Mouse (Mus musculus) bone marrow macrophage, adult 2 months (primary cell): ENCODE measurements around the gene 1500015O10Rik.

Experiments
- CTCF ChIP-seq: IDR thresholded peaks from 2 replicates; pipeline ENCODE4 v1.5.1; 2012; ENCODE audit warnings: low read depth, mild to moderate bottlenecking, low read length, moderate library complexity
- POLR2A ChIP-seq: IDR thresholded peaks from 2 replicates; pipeline ENCODE4 v1.6.1; 2012; ENCODE audit warnings: mild to moderate bottlenecking, low read depth, low read length, borderline replicate concordance

DNA sequence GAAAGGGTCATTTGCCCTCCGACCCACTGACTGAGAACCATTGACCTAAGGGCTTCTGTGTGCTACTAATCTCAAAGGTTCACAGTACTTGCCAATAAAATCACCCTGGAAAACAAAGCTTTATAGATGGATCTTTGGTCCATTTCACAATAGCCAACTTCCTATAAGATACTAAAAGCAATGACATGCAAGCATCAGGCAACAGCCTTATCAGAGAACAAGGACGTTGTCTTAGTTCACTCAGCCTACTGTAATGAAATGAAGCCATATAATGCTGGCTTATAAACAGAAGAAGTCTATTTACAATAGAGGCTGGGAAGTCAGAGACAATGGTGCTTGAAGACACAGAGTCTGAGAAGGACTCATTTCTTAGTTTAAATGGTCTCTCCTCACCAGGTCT, 59.4 kb downstream of the 1500015O10Rik start:
- TF ChIP-seq CTCF = no peak
- no peak for TF ChIP-seq POLR2A
